Mouse (Mus musculus) midbrain, embryonic 11.5 days (tissue): ENCODE data around the gene Tyk2. TPM values are rescaled to one million over a fixed set of nuclear protein-coding genes. Genes with fewer than 3 reads are reported as not detected.

Experiments
- ATAC-seq: fragments of 200-750 bp; cut with Nextera tagmentation; 2 replicates; pipeline ENCODE4 v1.8.0; 2017; ENCODE audit warnings: moderate TSS enrichment, moderate library complexity; ENCODE audit not compliant: low FRiP score
- DNase-seq: peaks from one replicate; pipeline ENCODE4 v3.0.0; 2015; ENCODE audit warnings: low spot score; ENCODE audit errors: missing footprints
- H3K27ac ChIP-seq: fragments of 300-500 bp; sonication (generic); 2 replicates; pipeline ENCODE4 v1.5.1; 2014; ENCODE audit warnings: low read depth, low read length
- H3K27me3 ChIP-seq: fragments of 300-500 bp; sonication (generic); 2 replicates; pipeline ENCODE4 v1.6.1; 2014; ENCODE audit warnings: mild to moderate bottlenecking, low read length, moderate library complexity, mixed read lengths; ENCODE audit not compliant: control insufficient read depth, insufficient read depth
- H3K36me3 ChIP-seq: fragments of 300-500 bp; sonication (generic); 2 replicates; pipeline ENCODE4 v1.6.1; 2014; ENCODE audit warnings: mild to moderate bottlenecking, low read length, moderate library complexity, mixed read lengths; ENCODE audit not compliant: control insufficient read depth, insufficient read depth
- H3K4me1 ChIP-seq: fragments of 300-500 bp; sonication (generic); 2 replicates; pipeline ENCODE4 v1.6.1; 2014; ENCODE audit warnings: low read length; ENCODE audit not compliant: control insufficient read depth, insufficient read depth
- H3K4me2 ChIP-seq: fragments of 300-500 bp; sonication (generic); 2 replicates; pipeline ENCODE4 v1.6.1; 2014; ENCODE audit warnings: mild to moderate bottlenecking, moderate library complexity
- H3K4me3 ChIP-seq: fragments of 300-500 bp; sonication (generic); 2 replicates; pipeline ENCODE4 v1.5.1; 2014; ENCODE audit warnings: low read depth, low read length
- H3K9ac ChIP-seq: fragments of 300-500 bp; sonication (generic); 2 replicates; pipeline ENCODE4 v1.6.1; 2014; ENCODE audit warnings: low read length
- H3K9me3 ChIP-seq: fragments of 300-500 bp; sonication (generic); 2 replicates; pipeline ENCODE4 v1.6.1; 2016; ENCODE audit warnings: low read length; ENCODE audit not compliant: control insufficient read depth
- WGBS: fragments of 180-500 bp; shearing (Covaris S2); extraction: QIAGEN DNeasy Blood & Tissue Kit; methylation state at CpG from one replicate; pipeline ENCODE4 v1.1.7; 2014; 5-methylcytosine and 5-hydroxymethylcytosine counted together
- polyA plus RNA-seq: library from polyadenylated mRNA; unstranded; fragments of >200 nt; fragmentation: Nextera tagmentation; extraction: Ambion mirVana; gene quantifications from 2 replicates; pipeline ENCODE4 v1.2.1, GENCODE M21; 2014

The Tyk2 gene
- polyA plus RNA-seq, 1 experiment from 2014 or later, result 6.1 TPM

DNA sequence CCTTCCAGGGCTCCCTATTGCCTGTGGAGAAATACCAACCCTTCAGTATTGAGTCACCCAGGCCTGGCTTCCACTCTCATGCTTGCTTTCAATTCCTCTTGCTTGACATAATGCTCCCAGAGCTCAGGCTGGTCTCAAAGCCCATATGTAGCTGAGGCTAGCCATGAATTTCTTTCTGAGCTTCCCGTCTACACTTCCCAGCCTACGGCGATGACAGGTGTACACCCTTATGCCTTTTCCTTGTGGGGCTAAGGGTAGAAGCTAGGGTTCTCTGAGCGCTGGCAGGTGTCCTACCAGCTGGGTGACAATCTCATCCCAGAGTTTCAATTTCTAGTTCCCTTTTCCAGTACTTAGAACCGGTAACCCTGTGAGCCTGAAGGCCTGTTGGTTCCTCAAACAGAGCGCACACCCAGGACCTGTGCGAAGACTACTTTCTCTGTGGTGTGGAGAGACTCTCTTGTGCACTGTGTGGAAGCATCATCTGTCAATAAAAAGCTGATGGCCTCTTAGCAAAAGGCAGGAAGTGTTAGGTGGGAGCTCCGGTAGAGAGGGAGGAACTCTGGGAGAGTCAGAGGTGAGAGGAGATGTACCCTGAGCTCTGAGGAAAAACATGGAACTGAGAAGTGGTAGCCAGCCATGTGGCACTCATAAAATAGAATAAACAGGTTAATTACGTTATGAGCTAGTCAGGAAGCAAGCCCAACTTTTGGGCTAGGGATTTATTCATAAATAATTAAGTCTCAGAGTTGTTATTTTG lies 5.4 kb downstream of the Tyk2 start:
- Histone ChIP-seq H3K27me3 (no peaks in the 10 kb centered on the region), H3K36me3 (0 out of 2 replicates have a peak, but pooled peaks cover 2% of the 10 kb centered on the region), H3K9ac (no peak overlapping the region), H3K4me2 (no peak overlapping the region), H3K27ac (no peak overlapping the region), H3K4me3 (no peak overlapping the region), H3K4me1 (0 out of 2 replicates have a peak, but pooled peaks cover 4% of the 10 kb centered on the region), H3K9me3 (no peaks in the 10 kb centered on the region)
- ATAC-seq (no peak), DNase-seq (no peak)
- 90% methylated on average over 9 of the region's 9 CpGs for WGBS

DNA sequence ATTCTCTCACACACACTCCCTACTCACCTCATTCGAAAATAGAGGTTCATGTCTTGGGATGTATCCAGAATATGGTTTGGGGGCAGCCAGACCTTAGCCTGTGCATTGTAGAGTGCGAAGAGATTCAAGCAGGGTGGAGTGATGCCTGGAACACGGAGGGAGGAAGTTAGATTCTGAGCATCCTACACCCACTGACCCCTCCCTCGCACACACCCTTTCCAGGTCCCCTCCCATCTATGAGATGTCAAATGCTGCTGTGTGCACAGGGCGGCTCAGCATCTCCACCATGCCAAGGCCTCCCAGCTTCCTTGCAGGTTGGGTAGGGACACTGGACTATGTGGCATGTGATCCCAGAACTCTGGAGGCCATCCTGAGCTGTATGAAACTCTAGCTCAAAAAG lies 6.2 kb downstream of the Tyk2 start:
- no peak overlapping the region for H3K9ac ChIP-seq
- 0 out of 2 replicates have a peak, but pooled peaks cover 2% of the 10 kb centered on the region for H3K36me3 ChIP-seq
- H3K9me3 ChIP-seq, result no peaks in the 10 kb centered on the region
- no peak for ATAC-seq
- H3K27ac ChIP-seq, result no peak overlapping the region
- 92% methylated on average over 5 of the region's 5 CpGs for WGBS
- H3K4me1 ChIP-seq, result no peaks in the 10 kb centered on the region
- no peak for DNase-seq
- H3K4me2 ChIP-seq, result no peak overlapping the region
- no peak overlapping the region for H3K4me3 ChIP-seq
- no peaks in the 10 kb centered on the region for H3K27me3 ChIP-seq

- H3K4me2 ChIP-seq, result no peak overlapping the region
- H3K4me3 ChIP-seq, result no peak overlapping the region
- H3K27me3 ChIP-seq, result no peaks in the 10 kb centered on the region
- ATAC-seq, result no peak
- no peaks in the 10 kb centered on the region for H3K4me1 ChIP-seq
- 0 out of 2 replicates have a peak, but pooled peaks cover 2% of the 10 kb centered on the region for H3K36me3 ChIP-seq
- H3K27ac ChIP-seq, result no peak overlapping the region
- WGBS, result 90% methylated on average over 16 of the region's 16 CpGs
- H3K9ac ChIP-seq, result no peak overlapping the region
- no peak for DNase-seq
- H3K9me3 ChIP-seq, result no peaks in the 10 kb centered on the region
These were observed 9.6 kb downstream of the Tyk2 start for GRCm38 (mm10) chr9:21121483-21121882.

DNA sequence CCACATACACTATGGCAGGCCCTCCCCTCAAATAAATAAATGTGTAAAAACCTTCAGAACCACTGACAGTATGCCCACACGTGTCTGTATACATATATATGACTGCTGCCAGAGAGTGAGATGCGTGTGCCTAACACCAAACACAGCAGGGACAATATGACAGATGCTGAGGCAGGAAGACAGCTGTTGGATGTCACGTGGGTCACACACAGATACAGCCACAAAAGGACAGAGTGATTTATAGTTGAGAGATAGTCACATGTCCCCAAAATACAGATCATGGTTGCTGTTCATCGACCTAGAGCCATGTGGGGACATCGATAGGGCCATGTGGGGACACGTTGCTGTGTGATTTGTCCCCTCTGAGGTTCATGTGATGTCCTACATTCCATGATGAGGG lies 14.0 kb downstream of the Tyk2 start:
- Histone ChIP-seq H3K4me3 (no peak overlapping the region), H3K27me3 (no peaks in the 10 kb centered on the region), H3K4me1 (no peaks in the 10 kb centered on the region), H3K36me3 (0 out of 2 replicates have a peak, but pooled peaks cover 2% of the 10 kb centered on the region), H3K27ac (no peak overlapping the region), H3K9ac (no peak overlapping the region), H3K9me3 (no peaks in the 10 kb centered on the region), H3K4me2 (no peak overlapping the region)
- no peak for ATAC-seq
- DNase-seq, result no peak
- 79% methylated on average over 6 of the region's 6 CpGs for WGBS

DNA sequence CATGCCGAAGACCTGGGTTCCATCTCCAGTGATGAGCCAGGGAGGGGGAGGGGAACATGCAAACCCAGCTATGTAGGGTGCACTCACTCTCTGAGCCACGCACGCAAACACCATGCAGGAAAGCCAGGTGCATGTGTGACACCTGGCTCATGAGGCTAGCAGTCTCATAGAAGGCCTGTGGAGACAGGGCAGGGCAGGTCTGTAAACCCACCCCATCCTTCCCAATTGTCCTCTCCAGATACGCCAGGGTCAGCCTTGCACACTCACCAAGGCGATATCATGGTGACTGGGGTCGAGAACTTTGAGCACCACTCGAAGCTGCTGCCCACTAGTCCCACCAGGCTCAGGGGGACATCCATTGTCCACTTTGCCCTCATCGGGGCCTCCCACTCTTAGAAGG lies 15.9 kb downstream of the Tyk2 start:
- Histone ChIP-seq H3K27me3 (no peaks in the 10 kb centered on the region), H3K9me3 (no peaks in the 10 kb centered on the region), H3K4me2 (no peak overlapping the region), H3K36me3 (no peaks in the 10 kb centered on the region), H3K9ac (no peak overlapping the region), H3K27ac (no peak overlapping the region), H3K4me1 (no peaks in the 10 kb centered on the region), H3K4me3 (no peak overlapping the region)
- 92% methylated on average over 8 of the region's 8 CpGs for WGBS
- no peak for DNase-seq
- ATAC-seq, result no peak

- no peak for DNase-seq
- Histone ChIP-seq H3K9me3 (no peaks in the 10 kb centered on the region), H3K36me3 (no peaks in the 10 kb centered on the region), H3K4me1 (no peaks in the 10 kb centered on the region), H3K27ac (no peak overlapping the region), H3K4me2 (no peak overlapping the region), H3K27me3 (no peaks in the 10 kb centered on the region), H3K9ac (no peak overlapping the region), H3K4me3 (no peak overlapping the region)
- 89% methylated on average over 7 of the region's 7 CpGs for WGBS
- ATAC-seq, result no peak
These were observed 16.9 kb downstream of the Tyk2 start for GRCm38 (mm10) chr9:21114190-21114589.

- Histone ChIP-seq H3K9ac (no peak overlapping the region), H3K27ac (no peak overlapping the region), H3K27me3 (no peaks in the 10 kb centered on the region), H3K9me3 (no peaks in the 10 kb centered on the region), H3K4me3 (no peak overlapping the region), H3K4me1 (no peaks in the 10 kb centered on the region), H3K4me2 (no peak overlapping the region), H3K36me3 (no peaks in the 10 kb centered on the region)
- 91% methylated on average over 6 of the region's 6 CpGs for WGBS
- ATAC-seq, result no peak
- no peak for DNase-seq
These were observed 17.3 kb downstream of the Tyk2 start for GRCm38 (mm10) chr9:21113751-21114150.

DNA sequence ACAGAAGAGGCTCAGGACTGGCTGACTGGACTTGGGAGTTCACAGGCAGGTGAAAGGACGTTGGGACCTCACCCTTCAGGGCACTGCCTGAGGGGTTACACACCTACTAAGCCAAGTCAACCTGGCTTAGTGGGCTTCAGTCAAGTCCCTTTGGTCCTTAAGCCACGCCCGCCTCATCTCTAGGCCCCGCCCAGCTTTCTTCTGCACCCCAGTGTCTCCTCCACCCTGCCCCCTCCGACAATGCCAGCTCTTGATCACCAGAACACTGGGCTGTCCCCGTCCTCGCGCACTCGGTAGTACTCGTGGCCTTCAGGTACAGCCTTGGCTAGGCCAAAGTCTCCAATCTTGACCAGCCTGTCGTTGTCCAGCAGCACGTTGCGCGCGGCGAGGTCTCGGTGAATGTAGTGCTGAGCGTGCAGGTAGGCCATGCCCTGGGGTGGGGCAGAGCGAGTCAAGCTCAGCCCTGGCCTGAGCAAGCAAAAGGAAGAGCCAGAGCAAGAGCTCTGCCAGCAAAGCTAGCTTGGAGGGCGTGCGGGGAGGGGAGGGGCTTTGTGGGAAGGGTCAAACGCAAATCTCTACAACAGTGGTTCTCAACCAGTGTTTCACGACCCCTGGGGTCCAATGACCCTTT lies 23.3 kb downstream of the Tyk2 start:
- DNase-seq (no peak), ATAC-seq (no peak)
- Histone ChIP-seq H3K4me1 (no peaks in the 10 kb centered on the region; the same call in 1 of the 2 replicates), H3K9ac (no peak overlapping the region), H3K36me3 (no peaks in the 10 kb centered on the region), H3K9me3 (no peaks in the 10 kb centered on the region), H3K4me2 (no peak overlapping the region), H3K27ac (no peak overlapping the region), H3K4me3 (no peak overlapping the region), H3K27me3 (no peaks in the 10 kb centered on the region)
- 46% methylated on average over 23 of the region's 23 CpGs for WGBS

DNA sequence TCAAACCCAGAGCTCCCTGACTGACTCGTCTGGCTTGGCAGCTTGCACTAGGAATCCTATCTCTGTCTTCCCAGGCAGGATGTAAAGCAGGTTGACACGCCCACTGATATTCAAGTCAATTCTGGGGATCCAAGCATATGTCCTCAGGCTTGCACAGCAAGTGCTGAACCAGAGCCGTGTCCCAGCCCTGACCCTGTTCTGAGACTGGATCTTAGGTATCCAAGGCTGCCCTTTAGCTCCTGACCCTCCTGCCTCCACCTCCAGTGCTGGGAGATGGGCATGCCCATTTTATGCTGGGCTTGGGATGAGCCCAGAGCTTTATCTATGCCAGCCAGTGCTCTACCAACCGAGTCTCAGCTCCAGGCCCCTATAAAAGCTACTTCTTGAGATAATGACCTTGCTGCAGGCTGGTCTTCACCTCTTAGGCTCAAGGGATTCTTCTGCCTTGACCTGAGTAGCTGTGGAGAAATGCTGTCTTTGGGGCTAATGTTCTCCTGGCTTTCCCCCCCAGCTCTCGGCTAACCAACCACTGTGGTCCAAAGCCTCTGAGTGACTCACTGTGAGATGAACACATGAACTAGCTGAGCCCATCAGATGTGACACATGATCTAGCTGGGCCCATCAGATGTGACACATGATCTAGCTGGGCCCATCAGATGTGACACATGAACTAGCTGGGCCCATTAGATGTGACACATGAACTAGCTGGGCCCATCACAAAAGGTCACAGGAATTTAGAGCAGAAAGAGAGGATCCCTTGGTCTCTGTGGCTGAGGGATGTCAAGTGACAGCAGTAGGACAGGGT lies 25.1 kb downstream of the Tyk2 start:
- no peak for DNase-seq
- no peak for ATAC-seq
- Histone ChIP-seq H3K27me3 (no peaks in the 10 kb centered on the region), H3K4me3 (no peak overlapping the region), H3K27ac (no peak overlapping the region), H3K9ac (no peak overlapping the region), H3K36me3 (no peaks in the 10 kb centered on the region), H3K4me1 (no peaks in the 10 kb centered on the region; the same call in 1 of the 2 replicates), H3K4me2 (no peak overlapping the region), H3K9me3 (no peaks in the 10 kb centered on the region)
- WGBS, result 80% methylated on average over 5 of the region's 5 CpGs
